Mouse (Mus musculus) heart, embryonic 11.5 days (tissue): Measurements from ENCODE around the gene Exoc6. TPM values are rescaled to one million over a fixed set of nuclear protein-coding genes. Genes with fewer than 3 reads are reported as not detected.
"Not testable (repeated sequence)": the region's sequence is repeated elsewhere in the genome, so short reads cannot be mapped to it uniquely, and the experiment has no call there.

Source experiments
- ATAC-seq: fragments of 200-750 bp; cut with Nextera tagmentation; replicated peaks from 2 replicates; pipeline ENCODE4 v1.8.0; 2017; ENCODE audit warnings: moderate library complexity; ENCODE audit not compliant: insufficient number of reproducible peaks, low FRiP score, low TSS enrichment
- H3K27ac ChIP-seq: fragments of 300-500 bp; sonication (generic); 2 replicates; pipeline ENCODE4 v1.5.1; 2014; ENCODE audit warnings: mild to moderate bottlenecking, low read depth, low read length
- H3K27me3 ChIP-seq: fragments of 300-500 bp; sonication (generic); 2 replicates; pipeline ENCODE4 v1.6.1; 2014; ENCODE audit warnings: mild to moderate bottlenecking, low read length, mixed read lengths; ENCODE audit not compliant: control insufficient read depth, insufficient read depth
- H3K36me3 ChIP-seq: fragments of 300-500 bp; sonication (generic); 2 replicates; pipeline ENCODE4 v1.6.1; 2014; ENCODE audit warnings: mild to moderate bottlenecking, low read length, moderate library complexity, mixed read lengths; ENCODE audit not compliant: control insufficient read depth, insufficient read depth
- H3K4me1 ChIP-seq: fragments of 300-500 bp; sonication (generic); 2 replicates; pipeline ENCODE4 v1.6.1; 2014; ENCODE audit warnings: low read length; ENCODE audit not compliant: control insufficient read depth, insufficient read depth
- H3K4me2 ChIP-seq: fragments of 300-500 bp; sonication (generic); 2 replicates; pipeline ENCODE4 v1.6.1; 2014; ENCODE audit warnings: mild to moderate bottlenecking, moderate library complexity
- H3K4me3 ChIP-seq: fragments of 300-500 bp; sonication (generic); 2 replicates; pipeline ENCODE4 v1.5.1; 2014; ENCODE audit warnings: low read depth, low read length
- H3K9ac ChIP-seq: fragments of 300-500 bp; sonication (generic); 2 replicates; pipeline ENCODE4 v1.6.1; 2014; ENCODE audit warnings: mild to moderate bottlenecking, low read depth, low read length, moderate library complexity
- H3K9me3 ChIP-seq: fragments of 300-500 bp; sonication (generic); replicated peaks from 2 replicates; pipeline ENCODE4 v1.6.1; 2016; ENCODE audit warnings: low read length; ENCODE audit not compliant: control insufficient read depth
- WGBS: fragments of 180-500 bp; shearing (Covaris S2); extraction: QIAGEN DNeasy Blood & Tissue Kit; methylation state at CpG from one replicate; pipeline ENCODE4 v1.1.7; 2014; ENCODE audit not compliant: insufficient replicate concordance; 5-methylcytosine and 5-hydroxymethylcytosine counted together
- polyA plus RNA-seq: library from polyadenylated mRNA; unstranded; fragments of >200 nt; fragmentation: Nextera tagmentation; extraction: Ambion mirVana; gene quantifications from 2 replicates; pipeline ENCODE4 v1.2.1, GENCODE M21; 2014

The Exoc6 gene
- polyA plus RNA-seq, 1 experiment from 2014 or later, result 22.3 TPM

DNA sequence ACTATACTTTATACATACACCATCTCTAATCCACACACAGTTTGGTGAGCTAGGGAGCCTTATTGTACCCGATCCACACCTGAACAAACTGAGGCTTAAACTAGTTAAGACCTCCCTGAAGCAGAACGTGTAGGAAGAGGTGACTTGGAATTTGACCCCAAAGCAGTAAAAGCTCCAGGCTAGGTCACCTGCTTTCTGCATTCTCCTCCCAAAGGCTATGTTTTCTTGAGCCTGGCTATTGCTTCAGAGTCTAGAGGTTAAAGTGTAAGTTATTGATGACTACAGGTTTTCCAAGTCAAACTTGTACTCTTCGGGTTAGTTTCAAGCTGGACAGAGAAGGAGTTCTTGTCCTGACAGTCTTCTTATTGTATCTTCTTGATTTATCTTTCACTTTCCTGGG lies 5.0 kb upstream of the Exoc6 start:
- Histone ChIP-seq H3K4me2 (no peak overlapping the region), H3K4me1 (peaks cover under 1% of the 10 kb centered on the region; the same call in 1 of the 2 replicates), H3K27me3 (no peaks in the 10 kb centered on the region), H3K27ac (no peak overlapping the region), H3K9me3 (no peaks in the 10 kb centered on the region), H3K36me3 (no peaks in the 10 kb centered on the region), H3K4me3 (no peak overlapping the region), H3K9ac (no peak overlapping the region)
- WGBS, result 66% methylated on average over 3 of the region's 3 CpGs
- no peak for ATAC-seq

DNA sequence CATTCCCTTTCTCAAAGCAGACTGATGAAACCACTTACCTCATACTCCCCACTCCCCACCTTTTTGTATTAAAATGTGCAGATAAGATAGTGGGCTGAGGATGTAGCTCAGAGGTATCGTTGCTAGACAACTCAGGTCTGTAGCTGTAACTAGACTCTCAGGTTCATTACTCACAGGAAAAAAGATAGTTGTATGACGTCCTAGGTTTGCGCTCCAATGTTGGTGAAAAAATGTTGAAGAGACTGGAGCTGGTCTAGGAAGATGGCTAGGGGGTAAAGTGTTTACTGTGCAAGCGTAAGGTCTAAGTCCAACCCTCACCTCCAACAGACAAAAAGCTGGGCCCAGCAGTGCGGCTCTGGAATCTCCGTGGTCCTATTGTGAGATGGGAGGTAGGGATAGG lies 4.5 kb upstream of the Exoc6 start:
- Histone ChIP-seq H3K4me1 (no peaks in the 10 kb centered on the region; the same call in 1 of the 2 replicates), H3K4me2 (no peak overlapping the region), H3K9ac (no peak overlapping the region), H3K9me3 (no peaks in the 10 kb centered on the region), H3K36me3 (no peaks in the 10 kb centered on the region), H3K4me3 (no peak overlapping the region), H3K27me3 (no peaks in the 10 kb centered on the region), H3K27ac (no peak overlapping the region)
- WGBS, result 76% methylated on average over 6 of the region's 6 CpGs
- ATAC-seq, result no peak

DNA sequence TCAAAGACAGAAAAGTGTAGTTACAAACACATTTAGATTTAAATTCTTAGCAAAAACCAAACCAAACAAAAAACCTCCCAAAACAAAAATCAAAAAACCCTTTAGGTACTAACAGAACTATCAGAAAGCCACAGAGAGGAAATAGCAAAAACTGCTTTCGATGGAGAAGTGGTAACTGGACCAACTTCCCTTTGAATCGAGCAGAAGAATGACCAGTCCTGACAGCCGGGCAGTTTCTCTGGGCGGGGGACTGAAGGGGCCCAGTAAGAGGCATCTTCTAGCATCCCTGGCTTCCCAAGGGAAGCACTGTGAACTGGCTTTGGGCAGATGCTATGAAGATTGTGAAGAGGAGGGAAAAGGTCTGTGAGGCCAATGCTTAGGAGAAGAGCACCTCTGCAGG lies 3.4 kb upstream of the Exoc6 start:
- Histone ChIP-seq H3K27ac (no peak overlapping the region), H3K9me3 (no peaks in the 10 kb centered on the region), H3K9ac (no peak overlapping the region), H3K4me2 (no peak overlapping the region), H3K4me1 (peaks cover 4% of the 10 kb centered on the region; the same call in 1 of the 2 replicates), H3K27me3 (no peaks in the 10 kb centered on the region), H3K36me3 (no peaks in the 10 kb centered on the region), H3K4me3 (no peak overlapping the region)
- 75% methylated on average over 4 of the region's 4 CpGs for WGBS
- ATAC-seq, result no peak

- Histone ChIP-seq H3K4me1 (peaks cover 4% of the 10 kb centered on the region; the same call in 1 of the 2 replicates), H3K9ac (peak overlapping the region; percentile 93), H3K9me3 (no peaks in the 10 kb centered on the region), H3K4me3 (peak overlapping the region; percentile 87), H3K36me3 (no peaks in the 10 kb centered on the region), H3K4me2 (peak overlapping the region; percentile 95), H3K27me3 (no peaks in the 10 kb centered on the region), H3K27ac (no peak overlapping the region)
- ATAC-seq, result no peak
- 19% methylated on average over 8 of the region's 8 CpGs for WGBS
Observed at GRCm38 (mm10) chr19:37551040-37551566, 885 bp downstream of the Exoc6 start.

GRCm38 (mm10) chr19:37553376-37554265 lies 3.4 kb downstream of the Exoc6 start:
- Histone ChIP-seq H3K4me1 (peaks cover 6% of the 10 kb centered on the region; the same call in 1 of the 2 replicates), H3K36me3 (no peaks in the 10 kb centered on the region), H3K27ac (no peak overlapping the region), H3K4me2 (no peak overlapping the region), H3K27me3 (no peaks in the 10 kb centered on the region), H3K9me3 (no peaks in the 10 kb centered on the region), H3K9ac (no peak overlapping the region), H3K4me3 (no peak overlapping the region)
- WGBS, result 85% methylated on average over 11 of the region's 11 CpGs
- no peak for ATAC-seq

DNA sequence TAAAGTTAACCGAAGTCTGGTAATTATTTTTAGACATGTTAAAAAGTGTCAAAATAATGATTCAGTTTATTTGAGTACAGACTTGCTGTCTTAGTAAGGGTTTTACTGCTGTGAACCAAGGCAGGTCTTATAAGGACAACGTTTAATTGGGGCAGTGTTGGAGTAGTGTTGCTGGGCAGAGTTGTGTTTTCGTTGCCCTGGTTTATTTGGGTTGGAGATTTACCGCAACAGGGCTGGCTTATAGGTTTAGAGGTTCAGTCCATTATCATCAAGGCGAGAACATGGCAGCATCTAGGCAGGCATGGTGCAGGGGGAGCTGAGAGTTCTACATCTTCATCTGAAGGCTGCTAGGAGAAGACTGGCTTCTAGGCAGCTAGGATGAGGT lies 4.0 kb downstream of the Exoc6 start:
- H3K4me1 ChIP-seq, H3K27ac ChIP-seq, ATAC-seq, H3K9me3 ChIP-seq, H3K9ac ChIP-seq, H3K27me3 ChIP-seq, H3K4me2 ChIP-seq, H3K4me3 ChIP-seq, H3K36me3 ChIP-seq: not testable (repeated sequence)
- WGBS, result 85% methylated on average over 5 of the region's 5 CpGs

DNA sequence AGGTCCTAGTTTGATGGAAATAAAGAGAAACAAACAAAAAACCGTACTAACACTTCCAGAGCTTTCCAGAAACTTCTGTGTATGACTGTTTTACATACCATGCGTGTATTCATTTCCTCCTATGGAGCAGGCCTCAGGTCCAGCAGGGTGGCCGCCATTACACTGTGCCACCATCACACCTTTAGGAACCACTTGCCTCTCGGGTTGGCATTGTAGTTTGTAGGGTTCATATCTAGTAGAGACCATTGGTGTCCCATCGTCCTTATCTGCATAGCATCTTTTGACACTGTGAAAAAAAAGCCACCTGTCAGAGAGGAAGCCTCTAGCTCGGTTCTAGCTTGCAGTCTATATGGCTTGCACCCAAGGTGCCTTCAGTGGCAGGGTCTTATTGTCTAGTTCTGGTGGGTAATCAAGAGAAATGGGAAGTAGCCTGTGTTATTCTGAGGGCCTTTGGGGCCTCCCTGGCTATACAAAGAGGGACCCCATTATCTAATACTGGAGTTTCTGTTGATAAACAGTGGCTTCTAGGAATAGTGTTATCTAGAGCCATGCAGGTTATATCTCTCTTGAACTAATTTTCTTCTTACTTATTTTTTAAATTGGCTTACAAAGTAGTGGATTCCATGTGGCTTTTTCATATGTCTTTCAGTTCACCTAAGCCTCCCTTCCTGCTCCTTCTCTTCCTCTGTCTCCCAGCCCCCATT lies 5.8 kb downstream of the Exoc6 start:
- Histone ChIP-seq H3K27ac (peak overlapping the region; percentile 47; the same call in 1 of the 2 replicates), H3K9ac (no peak overlapping the region), H3K36me3 (no peaks in the 10 kb centered on the region), H3K4me1 (peaks cover 10% of the 10 kb centered on the region; the same call in 1 of the 2 replicates), H3K9me3 (no peaks in the 10 kb centered on the region), H3K4me2 (peak overlapping the region; percentile 25; the same call in 1 of the 2 replicates), H3K27me3 (no peaks in the 10 kb centered on the region), H3K4me3 (no peak overlapping the region)
- ATAC-seq, result no peak; the same call in 1 of the 2 replicates
- 80% methylated on average over 6 of the region's 6 CpGs for WGBS

DNA sequence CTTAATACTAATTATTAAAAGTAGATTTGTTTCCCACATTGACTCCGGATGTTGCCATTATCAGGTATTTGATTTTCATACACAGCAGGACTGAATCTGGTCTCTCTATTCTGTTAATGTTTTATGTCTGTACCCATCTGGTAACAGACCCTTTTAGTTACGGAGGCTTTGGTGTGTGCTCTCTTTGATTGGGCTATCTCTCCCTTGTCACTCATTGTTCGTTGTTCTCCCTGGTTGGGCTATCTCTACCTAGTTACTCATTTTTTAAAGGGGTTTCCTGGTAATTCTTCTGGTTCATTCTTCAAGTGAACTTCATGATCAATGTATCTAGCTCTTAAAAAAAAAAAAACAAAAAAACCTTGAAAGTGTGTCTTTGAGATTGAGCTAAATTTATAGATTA lies 7.7 kb downstream of the Exoc6 start:
- Histone ChIP-seq H3K4me3 (no peak overlapping the region), H3K4me1 (peaks cover 7% of the 10 kb centered on the region; the same call in 1 of the 2 replicates), H3K9ac (no peak overlapping the region), H3K27ac (no peak overlapping the region), H3K4me2 (no peak overlapping the region), H3K9me3 (no peaks in the 10 kb centered on the region), H3K27me3 (no peaks in the 10 kb centered on the region), H3K36me3 (no peaks in the 10 kb centered on the region)
- no peak for ATAC-seq
- WGBS, result 71% methylated on average over 3 of the region's 3 CpGs
